Mouse (Mus musculus) layer of hippocampus, adult 11-12 months (tissue): ENCODE measurements around the gene Gm20605.

Source experiments
- DNase-seq: peaks from one replicate; pipeline ENCODE4 v3.0.0; 2022; ENCODE audit warnings: low spot score

Gm20605 gene

DNA sequence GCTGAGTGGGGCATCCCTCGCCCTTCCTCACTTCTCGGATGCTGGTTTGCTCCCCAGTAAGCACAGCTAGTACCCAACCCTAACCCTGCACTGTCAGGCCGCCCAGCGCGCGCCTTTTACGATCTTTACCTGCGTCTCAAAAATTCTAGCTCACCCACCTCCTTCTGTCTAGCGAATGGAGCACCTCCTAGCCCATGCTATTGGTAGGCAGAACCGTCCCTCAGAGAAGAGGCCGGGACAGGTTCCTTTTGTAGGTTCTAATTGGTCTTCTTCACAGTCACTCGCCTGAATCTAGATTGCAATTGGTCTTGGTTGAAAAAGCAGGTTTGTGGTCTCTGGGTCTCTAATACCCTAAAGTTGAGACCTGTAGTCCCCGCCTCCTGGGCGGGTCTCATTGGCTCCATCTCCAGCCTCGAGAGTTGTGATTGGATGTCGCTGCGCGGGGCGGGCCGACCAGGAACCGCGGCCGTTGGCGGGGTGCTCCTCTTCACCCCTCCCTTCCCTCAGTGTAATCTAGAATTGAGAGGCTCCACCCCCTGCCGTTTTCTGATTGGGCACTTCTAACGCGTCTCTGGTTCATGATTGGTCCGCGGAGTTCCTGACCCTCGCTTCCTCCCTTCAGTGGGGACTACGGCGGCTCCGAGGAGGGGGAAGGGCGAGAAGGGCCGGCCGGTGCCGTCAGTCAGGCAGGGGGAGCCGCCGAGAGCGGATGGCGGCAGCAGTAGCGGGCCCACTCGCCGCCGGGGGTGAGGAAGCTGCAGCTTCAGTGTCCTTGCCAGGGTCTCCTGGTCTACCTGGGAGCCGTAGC lies at the start of gene Gm20605, which contains the start of the genes Fbxo24 and Lrch4:
Gene Gm20605, plus strand, starts transcription at position 678 of the 808 bp plus-strand sequence.
Gene Fbxo24, minus strand, starts transcription at position 505 of the 808 bp plus-strand sequence.
Gene Lrch4, plus strand, starts transcription at position 624 of the 808 bp plus-strand sequence.
- peak; percentile 100 for DNase-seq

GRCm38 (mm10) chr5:137580246-137580645 lies 48.7 kb upstream of the Gm20605 start:
- no peak for DNase-seq

GRCm38 (mm10) chr5:137582702-137583101 lies 46.3 kb upstream of the Gm20605 start:
- DNase-seq, result no peak

DNA sequence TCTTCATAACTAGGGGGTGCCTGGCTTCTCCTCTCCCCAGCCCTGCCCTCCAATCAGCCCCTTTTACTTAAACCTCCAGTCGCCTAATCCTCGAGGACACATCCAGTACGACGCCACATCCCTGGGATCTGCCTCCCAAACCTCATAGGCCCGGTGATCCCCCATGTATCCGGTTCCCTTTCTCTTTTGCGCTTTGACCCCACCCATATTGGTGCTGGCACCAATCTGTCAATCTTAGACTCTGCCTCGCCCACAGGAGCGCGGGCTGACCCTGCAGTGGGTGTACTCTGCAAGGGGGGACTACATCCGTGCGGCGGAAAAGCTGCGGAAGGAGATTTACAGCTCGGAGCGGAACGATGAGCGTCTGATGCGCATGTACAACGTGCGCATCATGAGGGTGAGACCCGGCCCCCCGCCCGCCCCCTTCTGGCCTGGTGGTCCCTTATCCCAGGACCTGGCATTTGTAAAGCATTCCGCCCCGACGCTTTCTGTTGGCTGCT lies 45.3 kb upstream of the Gm20605 start:
- DNase-seq, result peak; percentile 46

DNA sequence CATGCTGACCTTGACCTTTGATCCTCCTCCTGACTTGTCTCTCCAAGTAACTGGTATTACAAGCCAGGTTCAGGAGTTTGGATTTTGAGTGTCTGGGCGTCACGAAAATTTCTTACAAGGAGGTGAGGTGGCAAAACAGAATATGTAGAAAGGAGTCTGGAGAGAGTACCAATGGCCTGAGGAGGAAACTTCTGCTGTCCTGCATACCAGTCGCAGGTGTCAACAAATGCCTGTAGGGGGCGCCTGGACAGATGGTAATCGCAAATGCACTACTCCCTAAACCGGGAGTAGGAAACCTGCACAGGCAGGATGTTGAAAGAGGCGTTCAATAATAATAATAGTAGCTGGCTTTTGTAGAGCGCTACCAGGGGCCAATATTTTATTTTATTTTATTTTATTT lies 44.0 kb upstream of the Gm20605 start:
- DNase-seq, result peak; percentile 73

DNA sequence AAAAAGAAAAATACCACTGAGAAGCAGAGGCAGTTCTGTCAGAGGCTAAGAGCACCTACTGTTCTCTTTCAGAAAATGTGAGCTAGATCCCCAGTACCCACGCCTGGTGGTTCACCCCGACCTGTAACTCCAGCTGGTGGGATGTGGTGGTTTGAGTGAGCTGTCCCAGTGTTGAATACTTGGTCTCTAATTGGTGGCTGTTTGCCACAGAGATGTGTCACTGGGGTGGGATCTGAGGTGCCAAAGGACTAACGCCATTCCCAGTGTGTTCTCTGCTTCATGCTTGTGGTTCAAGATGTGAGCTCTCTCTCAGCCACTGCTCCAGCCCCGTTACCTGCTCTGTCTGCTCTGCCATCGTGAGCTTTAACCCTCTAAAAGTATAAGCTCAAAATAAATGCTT lies 38.5 kb upstream of the Gm20605 start:
- DNase-seq, result no peak

DNA sequence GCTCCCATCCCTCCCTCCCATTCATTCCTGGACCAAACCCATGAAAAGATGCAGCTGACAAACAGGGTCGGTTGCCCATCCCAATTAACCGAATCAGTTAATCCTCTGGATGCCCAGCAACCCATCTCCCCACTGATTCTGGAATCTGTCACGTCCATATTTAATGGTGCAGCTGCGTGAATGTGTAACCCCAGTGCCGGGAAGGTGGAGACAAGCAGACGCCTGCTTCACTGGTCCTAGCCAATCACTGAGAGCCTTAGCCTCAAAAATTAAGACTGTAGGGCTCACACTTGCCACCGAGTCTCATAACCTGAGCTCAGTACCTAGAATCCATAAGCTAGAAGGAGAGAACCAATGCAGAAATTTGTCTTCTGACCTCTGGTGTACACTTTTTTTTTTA lies 33.1 kb upstream of the Gm20605 start:
- DNase-seq, result no peak

- DNase-seq, result no peak
Measured at GRCm38 (mm10) chr5:137596601-137597261, 32.2 kb upstream of the Gm20605 start.

GRCm38 (mm10) chr5:137597625-137598024 lies 31.4 kb upstream of the Gm20605 start:
- no peak for DNase-seq

GRCm38 (mm10) chr5:137598100-137598826 lies 30.7 kb upstream of the Gm20605 start:
- DNase-seq, result no peak

DNA sequence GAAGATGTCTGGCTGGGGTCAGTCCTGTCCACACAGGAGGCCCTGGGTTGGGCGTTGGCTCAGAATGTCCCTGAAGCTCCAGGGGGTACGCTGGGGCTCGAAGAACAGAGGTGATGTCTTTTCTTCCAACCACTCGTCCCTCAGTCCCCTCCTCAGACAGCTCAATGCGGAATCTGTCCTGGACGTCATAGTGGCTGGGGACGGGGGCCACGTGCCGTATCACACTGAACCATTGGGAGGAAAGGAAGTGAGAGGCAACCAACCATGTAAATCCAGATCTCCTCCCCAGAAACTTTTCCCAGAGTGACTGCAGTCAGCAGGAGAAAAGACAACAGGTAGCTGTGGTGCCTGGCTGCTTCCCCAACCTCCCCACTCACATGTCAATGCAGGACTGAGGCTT lies 29.4 kb upstream of the Gm20605 start:
- DNase-seq, result no peak

DNA sequence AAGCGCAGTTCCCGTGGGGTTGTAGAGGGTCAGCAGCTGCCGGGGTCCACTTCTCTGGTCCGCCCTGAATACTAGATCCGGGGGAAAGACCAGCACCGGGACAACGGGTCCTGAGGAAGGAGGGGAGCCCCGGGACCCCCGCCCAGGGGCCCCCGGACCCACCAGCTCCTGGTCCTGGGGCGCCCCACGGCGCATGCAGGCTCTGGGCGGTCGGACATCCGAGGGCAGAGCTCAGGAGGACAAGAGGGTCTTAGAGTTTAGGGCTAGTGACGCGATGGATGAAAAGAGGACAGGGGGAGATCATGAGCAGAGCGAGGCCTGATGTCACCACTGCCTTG lies 28.7 kb upstream of the Gm20605 start:
- no peak for DNase-seq

DNA sequence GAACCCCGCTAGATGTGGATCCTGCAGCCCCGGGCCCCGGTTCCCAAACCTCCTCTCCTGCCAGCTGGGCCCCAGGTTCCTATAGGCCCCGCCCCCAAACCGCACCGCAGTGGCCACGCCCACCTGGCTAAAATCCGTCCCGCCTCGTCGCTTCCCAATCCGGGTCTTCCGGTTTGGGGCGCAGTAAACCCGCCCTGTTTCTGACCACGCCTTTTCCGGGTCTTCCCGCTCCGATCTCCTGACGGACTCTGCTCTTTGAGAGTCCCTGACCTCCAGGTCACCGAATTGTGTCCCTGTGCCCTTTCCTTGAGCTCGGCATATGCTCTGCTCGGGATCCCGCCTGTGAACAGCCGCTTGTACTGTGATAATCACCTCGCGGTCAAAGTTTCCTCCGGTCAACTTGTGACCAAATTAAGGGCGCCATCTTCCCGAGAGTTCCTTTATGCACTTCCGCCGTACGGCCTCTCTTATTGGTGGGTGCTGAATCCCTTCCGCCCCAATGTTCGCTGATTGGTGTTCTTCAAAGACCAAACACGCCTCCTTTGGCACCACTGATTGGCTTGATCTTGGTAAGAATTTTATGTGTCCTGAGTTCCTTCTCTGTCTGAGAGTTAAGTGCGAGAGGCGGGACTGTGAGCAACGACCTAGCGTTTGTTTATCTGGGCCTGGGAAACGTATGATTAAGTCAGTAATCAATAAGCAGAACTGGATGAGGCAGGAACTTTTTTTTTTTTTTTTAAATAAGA lies 28.2 kb upstream of the Gm20605 start, which contains the start of gene Mospd3:
Gene Mospd3, minus strand, starts transcription at position 440 of the 746 bp plus-strand sequence.
- peak; percentile 96 for DNase-seq

- DNase-seq, result no peak
Measured at GRCm38 (mm10) chr5:137601365-137601729, 27.6 kb upstream of the Gm20605 start.

- DNase-seq, result no peak
Measured at GRCm38 (mm10) chr5:137607860-137608653, 20.9 kb upstream of the Gm20605 start.

- no peak for DNase-seq
Measured at GRCm38 (mm10) chr5:137608654-137609190, 20.3 kb upstream of the Gm20605 start.

DNA sequence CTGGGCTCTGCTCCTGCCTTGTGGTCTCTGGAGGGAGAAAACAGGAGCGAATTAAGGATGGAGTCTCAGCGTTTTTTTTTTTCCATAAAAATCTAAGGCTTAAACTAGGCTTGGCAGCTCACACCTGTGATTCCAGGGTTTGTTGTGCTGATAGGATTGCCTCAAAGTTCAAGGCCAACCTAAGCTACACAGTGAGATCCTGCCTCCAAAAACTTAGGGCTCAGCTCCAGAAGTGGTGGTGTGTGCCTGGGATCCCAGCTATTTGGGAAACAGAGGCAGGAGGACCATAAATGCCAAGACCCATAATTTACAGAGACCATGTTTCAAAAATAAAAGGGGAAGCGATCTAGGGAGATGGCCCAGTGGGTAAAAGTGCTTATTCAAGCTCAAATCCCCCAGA lies 19.7 kb upstream of the Gm20605 start:
- DNase-seq, result no peak

GRCm38 (mm10) chr5:137610056-137610455 lies 18.9 kb upstream of the Gm20605 start:
- DNase-seq, result no peak

DNA sequence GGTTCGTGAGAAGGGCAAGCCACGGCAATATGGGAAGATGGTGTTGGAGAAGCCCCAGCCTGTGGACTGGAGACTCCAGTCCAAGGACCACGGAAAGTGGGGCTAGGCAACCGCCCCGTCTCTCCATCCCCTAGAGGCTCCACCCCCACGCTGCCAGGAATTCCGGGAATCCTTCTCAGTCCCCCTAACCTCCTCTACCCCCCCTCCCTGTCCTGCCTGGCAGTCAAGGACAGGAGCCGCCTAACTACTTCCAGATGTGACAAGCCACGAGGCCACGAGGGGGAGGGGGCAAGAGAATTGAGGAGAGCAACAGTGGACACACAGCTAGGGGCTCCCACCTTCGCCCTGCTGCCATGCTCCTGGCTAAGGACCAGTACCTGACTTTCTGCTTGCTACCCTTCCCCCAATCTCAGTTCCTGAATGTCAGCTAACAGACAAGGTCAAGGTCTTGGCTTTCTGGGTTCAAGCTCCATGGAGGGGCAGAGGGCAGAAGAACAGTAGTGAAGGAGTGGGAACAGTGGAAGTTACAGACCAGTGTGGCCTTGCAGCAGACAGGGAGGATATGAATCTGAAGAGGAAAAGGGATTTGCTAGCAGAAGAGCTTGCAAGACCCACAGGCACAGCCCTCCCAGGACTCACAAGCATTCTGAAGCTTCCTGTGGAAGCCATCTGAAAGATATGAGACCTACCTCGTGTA lies 18.3 kb upstream of the Gm20605 start:
- no peak for DNase-seq

GRCm38 (mm10) chr5:137611245-137611602 lies 17.8 kb upstream of the Gm20605 start:
- DNase-seq, result no peak
